Mouse (Mus musculus) hindbrain, postnatal 0 days (tissue): ENCODE measurements around the gene 1700022I11Rik. TPM values are rescaled to one million over a fixed set of nuclear protein-coding genes. Genes with fewer than 3 reads are reported as not detected.

Experiments used
- ATAC-seq: fragments of 200-750 bp; cut with Nextera tagmentation; 2 replicates; pipeline ENCODE4 v1.8.0; 2017; ENCODE audit warnings: mild to moderate bottlenecking, moderate TSS enrichment, moderate library complexity
- DNase-seq: peaks from one replicate; pipeline ENCODE4 v3.0.0-alpha.2; 2015; ENCODE audit warnings: low spot score
- H3K27ac ChIP-seq: fragments of 300-500 bp; sonication (generic); 2 replicates; pipeline ENCODE4 v1.5.1; 2014; ENCODE audit warnings: mild to moderate bottlenecking
- H3K27me3 ChIP-seq: fragments of 300-500 bp; sonication (generic); 2 replicates; pipeline ENCODE4 v1.6.1; 2014; ENCODE audit warnings: low read length, mixed read lengths; ENCODE audit not compliant: insufficient read depth
- H3K36me3 ChIP-seq: fragments of 300-500 bp; sonication (generic); 2 replicates; pipeline ENCODE4 v1.6.1; 2014; ENCODE audit warnings: low read length, mixed read lengths; ENCODE audit not compliant: insufficient read depth
- H3K4me1 ChIP-seq: fragments of 300-500 bp; sonication (generic); 2 replicates; pipeline ENCODE4 v1.6.1; 2014; ENCODE audit warnings: antibody characterized with exemption, low read length, mixed read lengths; ENCODE audit not compliant: insufficient read depth
- H3K4me2 ChIP-seq: fragments of 300-500 bp; sonication (generic); 2 replicates; pipeline ENCODE4 v1.6.1; 2014; ENCODE audit warnings: low read depth, mild to moderate bottlenecking, low read length, moderate library complexity, mixed read lengths
- H3K4me3 ChIP-seq: fragments of 300-500 bp; sonication (generic); 2 replicates; pipeline ENCODE4 v1.5.1; 2014; ENCODE audit warnings: low read length
- H3K9ac ChIP-seq: fragments of 300-500 bp; sonication (generic); replicated peaks from 2 replicates; pipeline ENCODE4 v1.6.1; 2014; ENCODE audit warnings: mild to moderate bottlenecking, low read length, moderate library complexity, mixed read lengths
- H3K9me3 ChIP-seq: fragments of 300-500 bp; sonication (generic); 2 replicates; pipeline ENCODE4 v1.6.1; 2016; ENCODE audit warnings: low read length, mixed read lengths
- CTCF ChIP-seq: IDR thresholded peaks from 2 replicates; pipeline ENCODE4 v1.5.1; 2016; ENCODE audit warnings: antibody characterized with exemption, control low read depth, low read depth
- WGBS: fragments of 180-500 bp; shearing (Covaris S2); extraction: QIAGEN DNeasy Blood & Tissue Kit; methylation state at CpG from one replicate; pipeline ENCODE4 v1.1.7; 2014; 5-methylcytosine and 5-hydroxymethylcytosine counted together
- polyA plus RNA-seq: library from polyadenylated mRNA; unstranded; fragments of >200 nt; fragmentation: Nextera tagmentation; extraction: Ambion mirVana; gene quantifications from 2 replicates; pipeline ENCODE4 v1.2.1, GENCODE M21; 2015
- total RNA-seq: library from RNA; depleted of rRNA; stranded (reverse); fragments of >200 nt; gene quantifications from 2 replicates; pipeline ENCODE4 v1.2.3, GENCODE M21; 2014; rRNA removed

1700022I11Rik gene
- total and polyA plus RNA-seq, 2 experiments from 2014 or later = 0.60 TPM; not detected in 1

GRCm38 (mm10) chr4:43032501-43032900 lies 63.1 kb downstream of the 1700022I11Rik start:
- no peak for DNase-seq
- Histone ChIP-seq H3K27ac (peak overlapping the region; percentile 84), H3K36me3 (peaks cover 44% of the 10 kb centered on the region), H3K4me1 (no peaks in the 10 kb centered on the region), H3K27me3 (no peaks in the 10 kb centered on the region), H3K9ac (no peak overlapping the region), H3K4me2 (no peak overlapping the region), H3K9me3 (no peaks in the 10 kb centered on the region), H3K4me3 (no peak overlapping the region)
- WGBS = 95% methylated on average over 1 of the region's 1 CpGs
- ATAC-seq = no peak
- TF ChIP-seq CTCF = no peak

Other genes with a start within 250 kb of the 1700022I11Rik start
- not detected in 2 replicates for gene 4930578G10Rik, start 234.1 kb upstream of the 1700022I11Rik start, total RNA-seq
- 0.63 and 0.70 TPM in 2 replicates for gene 4930578G10Rik, start 234.1 kb upstream of the 1700022I11Rik start, polyA plus RNA-seq
- gene Ccl19, start 213.0 kb upstream of the 1700022I11Rik start, total RNA-seq = not detected in 2 replicates
- gene Ccl19, start 213.0 kb upstream of the 1700022I11Rik start, polyA plus RNA-seq = 0.74 and 0.83 TPM in 2 replicates
- 3.1 TPM in 1 of 2 replicates, not detected in the other for gene Ccl21a, start 195.6 kb upstream of the 1700022I11Rik start, total RNA-seq
- 0.24 and 0.79 TPM in 2 replicates for gene Ccl21a, start 195.6 kb upstream of the 1700022I11Rik start, polyA plus RNA-seq
- 0.07 TPM in 1 of 2 replicates, not detected in the other for gene Fam205a1, start 115.7 kb upstream of the 1700022I11Rik start, total RNA-seq
- 0.15 TPM in 1 of 2 replicates, not detected in the other for gene Fam205a1, start 115.7 kb upstream of the 1700022I11Rik start, polyA plus RNA-seq
- 0.05 TPM in 1 of 2 replicates, not detected in the other for gene Gm12394, start 112.8 kb upstream of the 1700022I11Rik start, total RNA-seq
- 0.55 and 0.68 TPM in 2 replicates for gene Gm12394, start 112.8 kb upstream of the 1700022I11Rik start, polyA plus RNA-seq
- gene Fam205c, start 95.4 kb upstream of the 1700022I11Rik start, total RNA-seq = not detected in 2 replicates
- 4.7 TPM in 2 replicates for gene Fam205c, start 95.4 kb upstream of the 1700022I11Rik start, polyA plus RNA-seq
- 123 and 130 TPM in 2 replicates for gene Phf24, start 52.9 kb upstream of the 1700022I11Rik start, total RNA-seq
- 33.9 and 38.6 TPM in 2 replicates for gene Phf24, start 52.9 kb upstream of the 1700022I11Rik start, polyA plus RNA-seq
- 88.0 and 96.9 TPM in 2 replicates for gene Dnajb5, start 19.8 kb upstream of the 1700022I11Rik start, total RNA-seq
- gene Dnajb5, start 19.8 kb upstream of the 1700022I11Rik start, polyA plus RNA-seq = 28.1 and 33.4 TPM in 2 replicates
- gene Vcp, start 30.9 kb downstream of the 1700022I11Rik start, total RNA-seq = 187 and 191 TPM in 2 replicates
- gene Vcp, start 30.9 kb downstream of the 1700022I11Rik start, polyA plus RNA-seq = 445 and 455 TPM in 2 replicates
- gene Fancg, start 40.9 kb downstream of the 1700022I11Rik start, total RNA-seq = 10.5 and 13.1 TPM in 2 replicates
- gene Fancg, start 40.9 kb downstream of the 1700022I11Rik start, polyA plus RNA-seq = 14.2 and 14.5 TPM in 2 replicates
- gene Pigo, start 56.2 kb downstream of the 1700022I11Rik start, total RNA-seq = 27.7 and 33.4 TPM in 2 replicates
- gene Pigo, start 56.2 kb downstream of the 1700022I11Rik start, polyA plus RNA-seq = 20.8 and 22.1 TPM in 2 replicates
- gene Stoml2, start 62.1 kb downstream of the 1700022I11Rik start, total RNA-seq = 86.2 and 118 TPM in 2 replicates
- gene Stoml2, start 62.1 kb downstream of the 1700022I11Rik start, polyA plus RNA-seq = 256 and 272 TPM in 2 replicates
- 36.0 and 54.9 TPM in 2 replicates for gene Fam214b, start 76.6 kb downstream of the 1700022I11Rik start, total RNA-seq
- gene Fam214b, start 76.6 kb downstream of the 1700022I11Rik start, polyA plus RNA-seq = 25.0 TPM in 2 replicates
- gene Unc13b, start 89.3 kb downstream of the 1700022I11Rik start, total RNA-seq = 40.4 and 41.8 TPM in 2 replicates
- gene Unc13b, start 89.3 kb downstream of the 1700022I11Rik start, polyA plus RNA-seq = 6.6 TPM in 2 replicates